Mouse (Mus musculus): Measurements from ENCODE around the gene Kctd18. TPM values are rescaled to one million over a fixed set of nuclear protein-coding genes. Genes with fewer than 3 reads are reported as not detected.

Kctd18 gene
- total RNA-seq, 1 experiment from 2014 or later, result 30.4 TPM

- ATAC-seq (replicated peaks in 1 of 2; ENCODE audit: insufficient read depth in 1 of 2, low FRiP score in 2 of 2, low TSS enrichment in 1 of 2, low read depth in 1 of 2, poor library complexity in 2 of 2, severe bottlenecking in 2 of 2), result no peak
These were observed 77.0 kb downstream of the Kctd18 start for GRCm38 (mm10) chr1:57941734-57942133.

GRCm38 (mm10) chr1:57941095-57941494, 77.7 kb downstream of the Kctd18 start:
- no peak for ATAC-seq (replicated peaks in 1 of 2; ENCODE audit: insufficient read depth in 1 of 2, low FRiP score in 2 of 2, low TSS enrichment in 1 of 2, low read depth in 1 of 2, poor library complexity in 2 of 2, severe bottlenecking in 2 of 2)

GRCm38 (mm10) chr1:57940691-57941090, 78.1 kb downstream of the Kctd18 start:
- no peak for ATAC-seq (replicated peaks in 1 of 2; ENCODE audit: insufficient read depth in 1 of 2, low FRiP score in 2 of 2, low TSS enrichment in 1 of 2, low read depth in 1 of 2, poor library complexity in 2 of 2, severe bottlenecking in 2 of 2)

GRCm38 (mm10) chr1:57934287-57934686, 84.5 kb downstream of the Kctd18 start:
- ATAC-seq (replicated peaks in 1 of 2; ENCODE audit: insufficient read depth in 1 of 2, low FRiP score in 2 of 2, low TSS enrichment in 1 of 2, low read depth in 1 of 2, poor library complexity in 2 of 2, severe bottlenecking in 2 of 2), result no peak

- no peak for ATAC-seq (replicated peaks in 1 of 2; ENCODE audit: insufficient read depth in 1 of 2, low FRiP score in 2 of 2, low TSS enrichment in 1 of 2, low read depth in 1 of 2, poor library complexity in 2 of 2, severe bottlenecking in 2 of 2)
These were observed 100.2 kb downstream of the Kctd18 start for GRCm38 (mm10) chr1:57918567-57918966.

GRCm38 (mm10) chr1:57917342-57917741, 101.4 kb downstream of the Kctd18 start:
- ATAC-seq (replicated peaks in 1 of 2; ENCODE audit: insufficient read depth in 1 of 2, low FRiP score in 2 of 2, low TSS enrichment in 1 of 2, low read depth in 1 of 2, poor library complexity in 2 of 2, severe bottlenecking in 2 of 2), result no peak

- ATAC-seq (replicated peaks in 1 of 2; ENCODE audit: insufficient read depth in 1 of 2, low FRiP score in 2 of 2, low TSS enrichment in 1 of 2, low read depth in 1 of 2, poor library complexity in 2 of 2, severe bottlenecking in 2 of 2), result no peak
These were observed 107.2 kb downstream of the Kctd18 start for GRCm38 (mm10) chr1:57911561-57911960.

GRCm38 (mm10) chr1:57906312-57906711, 112.4 kb downstream of the Kctd18 start:
- no peak for ATAC-seq (replicated peaks in 1 of 2; ENCODE audit: insufficient read depth in 1 of 2, low FRiP score in 2 of 2, low TSS enrichment in 1 of 2, low read depth in 1 of 2, poor library complexity in 2 of 2, severe bottlenecking in 2 of 2)

GRCm38 (mm10) chr1:57905912-57906311, 112.8 kb downstream of the Kctd18 start:
- no peak for ATAC-seq (replicated peaks in 1 of 2; ENCODE audit: insufficient read depth in 1 of 2, low FRiP score in 2 of 2, low TSS enrichment in 1 of 2, low read depth in 1 of 2, poor library complexity in 2 of 2, severe bottlenecking in 2 of 2)

Other genes starting within 250 kb of the Kctd18 start
- gene Spats2l, start 244.8 kb downstream of the Kctd18 start, total RNA-seq (2017), result not detected in 2 replicates
- gene Sgo2a, start 23.0 kb downstream of the Kctd18 start, total RNA-seq (2017), result 19.0 and 20.4 TPM in 2 replicates
- 0.06 TPM in 1 of 2 replicates, not detected in the other for gene Aox1, start 11.0 kb upstream of the Kctd18 start, total RNA-seq (2017)
- gene Aox3, start 94.2 kb upstream of the Kctd18 start, total RNA-seq (2017), result not detected in 2 replicates
- gene Aox4, start 191.4 kb upstream of the Kctd18 start, total RNA-seq (2017), result 0.25 and 0.55 TPM in 2 replicates

Data from hematopoietic stem cell, adult 5-6 weeks (primary cell).